Mouse (Mus musculus): ENCODE data around the gene Arrdc5.

DNA sequence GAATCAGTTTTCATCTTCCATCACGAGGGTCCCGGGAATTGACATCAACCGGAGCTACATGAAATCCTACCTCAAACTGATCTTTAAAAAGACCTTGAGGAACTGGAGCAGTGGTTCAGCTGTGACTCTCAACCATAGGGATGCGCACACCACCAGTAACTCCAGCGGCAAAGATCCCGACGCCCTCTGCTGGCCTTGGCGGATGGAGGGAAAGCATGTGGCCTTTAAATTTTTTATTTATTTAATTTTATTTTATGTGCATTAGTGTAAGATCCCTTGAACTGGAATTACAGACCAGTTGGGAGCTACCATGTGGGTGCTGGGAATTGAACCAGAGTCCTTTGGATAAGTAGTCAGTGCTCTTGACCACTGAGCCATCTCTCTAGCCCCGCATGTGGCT, 44.7 kb downstream of the Arrdc5 start:
- TF ChIP-seq MYOD1 (IDR thresholded peaks at IDR 0.05; ENCODE audit: control insufficient read depth, insufficient read length, low read depth): no peak
- no peak for TF ChIP-seq CTCF (IDR thresholded peaks at IDR 0.05; ENCODE audit: control insufficient read depth, insufficient read depth, insufficient read length)
- TF ChIP-seq MAX (IDR thresholded peaks at IDR 0.05): no peak
